Mouse (Mus musculus): ENCODE data around the gene Mndal. TPM values are rescaled to one million over a fixed set of nuclear protein-coding genes. Genes with fewer than 3 reads are reported as not detected.
A peak's percentile ranks its signal among the peaks of the same experiment; 100 is the strongest.
"Not testable (repeated sequence)": the region's sequence is repeated elsewhere in the genome, so short reads cannot be mapped to it uniquely, and the experiment has no call there.

The Mndal gene
- total and polyA plus RNA-seq, 3 experiments = 6.6 to 12.8 (median 12.7) TPM

- H3K27me3 ChIP-seq (ENCODE audit: control insufficient read depth, insufficient read depth, low read length); H3K36me3 ChIP-seq (ENCODE audit: control insufficient read depth, insufficient read depth, low read length); H3K4me3 ChIP-seq; H3K9ac ChIP-seq (ENCODE audit: low read depth, low read length); H3K79me2 ChIP-seq (replicated peaks; ENCODE audit: control insufficient read depth, insufficient read depth, low read length); H3K4me1 ChIP-seq (ENCODE audit: control insufficient read depth, insufficient read depth, low read length); intact Hi-C loops (cut with DNase I): not testable (repeated sequence)
- TF ChIP-seq POLR2A (IDR thresholded peaks at IDR 0.05; ENCODE audit: insufficient read depth, low read depth, low read length) = peak; percentile 58; the same call in 1 of the 2 replicates
- WGBS = 50% methylated on average over 6 of the region's 6 CpGs
- H3K27ac ChIP-seq = peak within 1 kb of the TSS; percentile 66
- peak; percentile 37 to 59 for DNase-seq
Observed at GRCm38 (mm10) chr1:173912548-173913255, 29.6 kb downstream of the Mndal start, which contains the start of gene Ifi211. Gene Ifi211 (minus strand): TSS chr1:173913046.

GRCm38 (mm10) chr1:173911808-173912464, 30.4 kb downstream of the Mndal start:
- Histone ChIP-seq H3K36me3 (ENCODE audit: control insufficient read depth, insufficient read depth, low read length) (no peaks in the 10 kb centered on the region), H3K27ac (no peak overlapping the region; the same call in 1 of the 2 replicates), H3K27me3 (ENCODE audit: control insufficient read depth, insufficient read depth, low read length) (no peaks in the 10 kb centered on the region), H3K4me1 (ENCODE audit: control insufficient read depth, insufficient read depth, low read length) (no peaks in the 10 kb centered on the region), H3K4me3 (no peak overlapping the region), H3K79me2 (replicated peaks; ENCODE audit: control insufficient read depth, insufficient read depth, low read length) (no peaks in the 10 kb centered on the region), H3K9ac (ENCODE audit: low read depth, low read length) (no peak overlapping the region)
- intact Hi-C loops (cut with DNase I) = no loop called here
- TF ChIP-seq EP300 (IDR thresholded peaks at IDR 0.05; ENCODE audit: insufficient read depth, low read depth, low read length) = no peak
- TF ChIP-seq CTCF (IDR thresholded peaks at IDR 0.05) = no peak
- TF ChIP-seq POLR2A (IDR thresholded peaks at IDR 0.05; ENCODE audit: insufficient read depth, low read depth, low read length) = no peak
- 79% methylated on average over 2 of the region's 2 CpGs for WGBS
- no peak for DNase-seq

- H3K27ac ChIP-seq; DNase-seq; H3K36me3 ChIP-seq (ENCODE audit: control insufficient read depth, insufficient read depth, low read length); H3K4me3 ChIP-seq; H3K27me3 ChIP-seq (ENCODE audit: control insufficient read depth, insufficient read depth, low read length); intact Hi-C loops (cut with DNase I); H3K4me1 ChIP-seq (ENCODE audit: control insufficient read depth, insufficient read depth, low read length); H3K9ac ChIP-seq (ENCODE audit: low read depth, low read length); H3K79me2 ChIP-seq (replicated peaks; ENCODE audit: control insufficient read depth, insufficient read depth, low read length): not testable (repeated sequence)
Observed at GRCm38 (mm10) chr1:173908390-173908789, 33.9 kb downstream of the Mndal start.

GRCm38 (mm10) chr1:173905885-173906284, 36.4 kb downstream of the Mndal start:
- H3K36me3 ChIP-seq (ENCODE audit: control insufficient read depth, insufficient read depth, low read length); H3K27ac ChIP-seq; DNase-seq; H3K4me3 ChIP-seq; H3K9ac ChIP-seq (ENCODE audit: low read depth, low read length); H3K27me3 ChIP-seq (ENCODE audit: control insufficient read depth, insufficient read depth, low read length); intact Hi-C loops (cut with DNase I); H3K79me2 ChIP-seq (replicated peaks; ENCODE audit: control insufficient read depth, insufficient read depth, low read length); H3K4me1 ChIP-seq (ENCODE audit: control insufficient read depth, insufficient read depth, low read length): not testable (repeated sequence)
- 86% methylated on average over 4 of the region's 4 CpGs for WGBS

GRCm38 (mm10) chr1:173889741-173890140, 52.5 kb downstream of the Mndal start:
- H3K79me2 ChIP-seq (replicated peaks; ENCODE audit: control insufficient read depth, insufficient read depth, low read length); H3K4me1 ChIP-seq (ENCODE audit: control insufficient read depth, insufficient read depth, low read length); DNase-seq; H3K9ac ChIP-seq (ENCODE audit: low read depth, low read length); H3K27me3 ChIP-seq (ENCODE audit: control insufficient read depth, insufficient read depth, low read length); H3K4me3 ChIP-seq; H3K36me3 ChIP-seq (ENCODE audit: control insufficient read depth, insufficient read depth, low read length); intact Hi-C loops (cut with DNase I); H3K27ac ChIP-seq: not testable (repeated sequence)

GRCm38 (mm10) chr1:173887026-173887787, 55.1 kb downstream of the Mndal start:
- DNase-seq; H3K4me1 ChIP-seq (ENCODE audit: control insufficient read depth, insufficient read depth, low read length); H3K9ac ChIP-seq (ENCODE audit: low read depth, low read length); H3K27ac ChIP-seq; H3K27me3 ChIP-seq (ENCODE audit: control insufficient read depth, insufficient read depth, low read length); intact Hi-C loops (cut with DNase I); H3K79me2 ChIP-seq (replicated peaks; ENCODE audit: control insufficient read depth, insufficient read depth, low read length); H3K36me3 ChIP-seq (ENCODE audit: control insufficient read depth, insufficient read depth, low read length); H3K4me3 ChIP-seq: not testable (repeated sequence)
- 93% methylated on average over 1 of the region's 2 CpGs for WGBS

All from heart, adult 2 months (tissue).